ENCODE assay signal across 8 mouse cellular contexts in genomic region chr9:46015831-46016230, GRCm38 (mm10). TPM values are rescaled to one million over a fixed set of nuclear protein-coding genes. Genes with fewer than 3 reads are reported as not detected.
DNase-seq lines count a peak whose midpoint lies in the region; ATAC-seq lines count a peak whose summit lies in the region.

No protein-coding gene starts in this region.

- intact Hi-C loops in heart, postnatal 25 days (cut with DNase I): no loop called here

- 7% methylated on average over 9 of the region's 9 CpGs for WGBS in forebrain, embryonic 15.5 days
- WGBS in intestine, embryonic 16.5 days: 18% methylated on average over 9 of the region's 9 CpGs
- WGBS in lung, embryonic 15.5 days: 12% methylated on average over 9 of the region's 9 CpGs

- H3K9me3 ChIP-seq in forebrain, embryonic 15.5 days: no peaks in the 10 kb centered on the region
- no peaks in the 10 kb centered on the region for H3K9me3 ChIP-seq in intestine, embryonic 16.5 days (ENCODE audit: control insufficient read depth, low read length)
- no peaks in the 10 kb centered on the region for H3K9me3 ChIP-seq in lung, embryonic 15.5 days

- no peak overlapping the region for H3K4me3 ChIP-seq in forebrain, embryonic 15.5 days
- H3K4me3 ChIP-seq in intestine, embryonic 16.5 days (ENCODE audit: low read length): peak overlapping the region; percentile 7; the same call in 1 of the 2 replicates
- H3K4me3 ChIP-seq in lung, embryonic 15.5 days: peak overlapping the region; percentile 13; the same call in 1 of the 2 replicates

- no peak for ATAC-seq in forebrain, embryonic 15.5 days (replicated peaks)
- ATAC-seq in intestine, embryonic 16.5 days: no peak
- no peak for ATAC-seq in lung, embryonic 15.5 days (ENCODE audit: borderline replicate concordance, extremely low read depth, low FRiP score, low TSS enrichment)
- no peak for ATAC-seq in inflammation-experienced regulatory T-cells, adult 6 months

- no peak overlapping the region for H3K27ac ChIP-seq in forebrain, embryonic 15.5 days (replicated peaks)
- H3K27ac ChIP-seq in intestine, embryonic 16.5 days (ENCODE audit: low read length): peak overlapping the region; percentile 84; the same call in 1 of the 2 replicates
- peak overlapping the region; percentile 95 for H3K27ac ChIP-seq in lung, embryonic 15.5 days

- no peak overlapping the region for H3K9ac ChIP-seq in forebrain, embryonic 15.5 days (replicated peaks)
- H3K9ac ChIP-seq in intestine, embryonic 16.5 days (ENCODE audit: low read depth, low read length): peak overlapping the region; percentile 10; the same call in 1 of the 2 replicates
- no peak overlapping the region for H3K9ac ChIP-seq in lung, embryonic 15.5 days

- no peaks in the 10 kb centered on the region for H3K36me3 ChIP-seq in forebrain, embryonic 15.5 days
- no peaks in the 10 kb centered on the region for H3K36me3 ChIP-seq in intestine, embryonic 16.5 days (ENCODE audit: control insufficient read depth, insufficient read depth, low read length)
- no peaks in the 10 kb centered on the region; the same call in 1 of the 2 replicates for H3K36me3 ChIP-seq in lung, embryonic 15.5 days

- DNase-seq in heart, adult 18-20 months: peak; percentile 44 to 78
- DNase-seq in heart, postnatal 25 days (ENCODE audit: low spot score): no peak
- DNase-seq in adipocyte (ENCODE audit: low spot score) (peak; percentile 80), MN1 (ENCODE audit: low spot score) (no peak)

- H3K27me3 ChIP-seq in forebrain, embryonic 15.5 days: no peaks in the 10 kb centered on the region
- no peaks in the 10 kb centered on the region for H3K27me3 ChIP-seq in intestine, embryonic 16.5 days (replicated peaks; ENCODE audit: control insufficient read depth, insufficient read depth, low read length)
- no peaks in the 10 kb centered on the region for H3K27me3 ChIP-seq in lung, embryonic 15.5 days

- H3K4me2 ChIP-seq in forebrain, embryonic 15.5 days (replicated peaks): peak overlapping the region; percentile 73
- H3K4me2 ChIP-seq in intestine, embryonic 16.5 days (ENCODE audit: low read depth, low read length): peak overlapping the region; percentile 55; the same call in 1 of the 2 replicates
- H3K4me2 ChIP-seq in lung, embryonic 15.5 days: peak overlapping the region; percentile 71

- peaks cover 44% of the 10 kb centered on the region for H3K4me1 ChIP-seq in forebrain, embryonic 15.5 days
- H3K4me1 ChIP-seq in intestine, embryonic 16.5 days (ENCODE audit: control insufficient read depth, insufficient read depth, low read length): peaks cover 53% of the 10 kb centered on the region
- H3K4me1 ChIP-seq in lung, embryonic 15.5 days: peaks cover 70% of the 10 kb centered on the region

RNA-seq across cellular contexts. Expression of gene Sik3, which starts 3.2 kb away (rescaled TPM):
- 10 to 100 TPM; 67.9 to 69.1 TPM for total RNA-seq in heart, adult 18-20 months (2021)
- 10 to 100 TPM; 65.6 to 67.2 TPM for total RNA-seq in heart, postnatal 25 days (2021)
- polyA plus RNA-seq in forebrain, embryonic 15.5 days (2015; fragmentation: Nextera tagmentation; extraction: Ambion mirVana): 7.8 and 9.2 TPM in 2 replicates
- polyA plus RNA-seq in intestine, embryonic 16.5 days (2015; fragmentation: Nextera tagmentation; extraction: Ambion mirVana): 5.1 and 5.2 TPM in 2 replicates
- polyA plus RNA-seq in lung, embryonic 15.5 days (2015; fragmentation: Nextera tagmentation; extraction: Ambion mirVana): 12.8 TPM in 2 replicates
- polyA plus RNA-seq in inflammation-experienced regulatory T-cells, adult 6 months (2017; shearing (Covaris generic)): 10 to 100 TPM; 11.0 to 13.9 (median 11.5) TPM

RNA-seq across cellular contexts. Expression of gene Pafah1b2, which starts 3.3 kb away (rescaled TPM):
- total RNA-seq in heart, adult 18-20 months (2021): 10 to 100 TPM; 52.3 to 58.0 TPM
- total RNA-seq in heart, postnatal 25 days (2021): 10 to 100 TPM; 55.1 to 62.3 TPM
- polyA plus RNA-seq in forebrain, embryonic 15.5 days (2015; fragmentation: Nextera tagmentation; extraction: Ambion mirVana): 284 and 289 TPM in 2 replicates
- 123 and 137 TPM in 2 replicates for polyA plus RNA-seq in intestine, embryonic 16.5 days (2015; fragmentation: Nextera tagmentation; extraction: Ambion mirVana)
- polyA plus RNA-seq in lung, embryonic 15.5 days (2015; fragmentation: Nextera tagmentation; extraction: Ambion mirVana): 174 and 175 TPM in 2 replicates
- polyA plus RNA-seq in inflammation-experienced regulatory T-cells, adult 6 months (2017; shearing (Covaris generic)): 10 to 100 TPM; 58.6 to 75.2 (median 67.0) TPM

Comparison
In these comparisons a context has a peak if more than half of its experiments do, and no peak if none do; other contexts are left out.
1. DNase-seq: peak in heart, adult 18-20 months (2 of 2) and adipocyte (single experiment); none in heart, postnatal 25 days (single experiment) and MN1 (single experiment).
2. Peak in every context shown above with its lines, with median percentiles within 50 percentile points of each other: H3K4me2 ChIP-seq.